Comparison of ENCODE assay signal across 23 mouse cellular contexts in the genomic region with DNA sequence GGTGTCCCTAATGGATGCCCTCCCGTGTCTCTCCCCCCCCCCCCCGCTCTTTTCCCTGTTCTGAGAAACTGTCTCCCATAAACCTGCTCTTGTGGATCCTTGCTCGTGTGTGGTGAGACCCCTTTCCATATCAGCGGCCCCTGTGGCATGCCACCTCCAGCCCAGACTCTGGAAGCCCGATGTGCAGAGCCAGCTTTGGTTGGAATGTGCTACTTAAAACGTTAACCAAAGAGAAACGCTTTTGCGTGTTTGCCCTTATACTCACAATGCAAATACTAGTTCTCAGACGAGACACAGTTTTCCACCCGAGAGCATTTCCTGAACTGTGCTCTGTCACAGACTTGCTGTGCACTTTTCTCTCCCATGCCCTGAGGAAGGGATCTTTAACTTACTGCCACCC. TPM values are rescaled to one million over a fixed set of nuclear protein-coding genes. Genes with fewer than 3 reads are reported as not detected.
DNase-seq lines count a peak whose midpoint lies in the region; ATAC-seq and TF ChIP-seq lines count a peak whose summit lies in the region.
"Had no signal": no experiment of that assay in that cellular context is flagged by ENCODE, and none has a peak within 500 bp of the region (broad histone marks: within the 10 kb centered on the region; RNA-seq: fewer than 3 reads in every experiment).

No protein-coding gene starts in this region.

- no peak overlapping the region for H3K9ac ChIP-seq in lung, embryonic 14.5 days
- H3K9ac ChIP-seq in lung, embryonic 15.5 days, result no peak overlapping the region
- no peak overlapping the region for H3K9ac ChIP-seq in lung, embryonic 16.5 days (ENCODE audit: low read length)
- H3K9ac ChIP-seq in lung, postnatal 0 days (replicated peaks; ENCODE audit: low read depth), result no peak overlapping the region

- H3K4me2 ChIP-seq in lung, embryonic 14.5 days, result no peak overlapping the region
- H3K4me2 ChIP-seq in lung, embryonic 15.5 days, result no peak overlapping the region
- no peak overlapping the region for H3K4me2 ChIP-seq in lung, embryonic 16.5 days (ENCODE audit: low read depth, low read length)
- H3K4me2 ChIP-seq in lung, postnatal 0 days (replicated peaks; ENCODE audit: low read depth, low read length), result no peak overlapping the region

- 0 out of 2 replicates have a peak, but pooled peaks cover 7% of the 10 kb centered on the region for H3K36me3 ChIP-seq in lung, embryonic 14.5 days (ENCODE audit: insufficient read depth)
- 0 out of 2 replicates have a peak, but pooled peaks cover 3% of the 10 kb centered on the region for H3K36me3 ChIP-seq in lung, embryonic 15.5 days
- H3K36me3 ChIP-seq in lung, embryonic 16.5 days (ENCODE audit: control insufficient read depth, insufficient read depth, low read length), result peaks cover 2% of the 10 kb centered on the region; the same call in 1 of the 2 replicates
- H3K36me3 ChIP-seq in lung, postnatal 0 days (ENCODE audit: insufficient read depth, low read length), result peaks cover 8% of the 10 kb centered on the region
- H3K36me3 ChIP-seq: G1E had no signal

- no peaks in the 10 kb centered on the region; the same call in 1 of the 2 replicates for H3K9me3 ChIP-seq in lung, embryonic 14.5 days (ENCODE audit: low read depth, low read length)
- H3K9me3 ChIP-seq in lung, embryonic 15.5 days, result no peaks in the 10 kb centered on the region; the same call in 1 of the 2 replicates
- H3K9me3 ChIP-seq in lung, embryonic 16.5 days (ENCODE audit: control insufficient read depth, low read length), result no peaks in the 10 kb centered on the region
- no peaks in the 10 kb centered on the region for H3K9me3 ChIP-seq in lung, postnatal 0 days (ENCODE audit: low read length)

- TF ChIP-seq EP300 in lung, postnatal 0 days (IDR thresholded peaks at IDR 0.05), result no peak

- TF ChIP-seq CTCF in lung, embryonic 14.5 days (IDR thresholded peaks at IDR 0.05; ENCODE audit: low read depth), result no peak
- no peak for TF ChIP-seq CTCF in lung, postnatal 0 days (IDR thresholded peaks at IDR 0.05)

- H3K4me1 ChIP-seq in lung, embryonic 14.5 days (ENCODE audit: insufficient read depth), result no peaks in the 10 kb centered on the region
- H3K4me1 ChIP-seq in lung, embryonic 15.5 days, result 0 out of 2 replicates have a peak, but pooled peaks cover 5% of the 10 kb centered on the region
- H3K4me1 ChIP-seq in lung, embryonic 16.5 days (replicated peaks; ENCODE audit: control insufficient read depth, insufficient read depth, low read length), result peaks cover 10% of the 10 kb centered on the region; the same call in 1 of the 2 replicates
- 0 out of 2 replicates have a peak, but pooled peaks cover 3% of the 10 kb centered on the region for H3K4me1 ChIP-seq in lung, postnatal 0 days (ENCODE audit: insufficient read depth, low read depth, low read length)

- peak overlapping the region; percentile 36; the same call in 1 of the 2 replicates for H3K27ac ChIP-seq in lung, embryonic 14.5 days (ENCODE audit: low read depth)
- peak overlapping the region; percentile 29; the same call in 1 of the 2 replicates for H3K27ac ChIP-seq in lung, embryonic 15.5 days
- H3K27ac ChIP-seq in lung, embryonic 16.5 days (ENCODE audit: low read length), result peak overlapping the region; percentile 61
- no peak overlapping the region for H3K27ac ChIP-seq in lung, postnatal 0 days (ENCODE audit: low read length)

- no peaks in the 10 kb centered on the region for H3K27me3 ChIP-seq in lung, embryonic 14.5 days (ENCODE audit: insufficient read depth, low read length)
- H3K27me3 ChIP-seq in lung, embryonic 15.5 days, result no peaks in the 10 kb centered on the region
- H3K27me3 ChIP-seq in lung, embryonic 16.5 days (ENCODE audit: control insufficient read depth, insufficient read depth, low read depth, low read length), result no peaks in the 10 kb centered on the region
- H3K27me3 ChIP-seq in lung, postnatal 0 days (replicated peaks; ENCODE audit: insufficient read depth, low read length), result no peaks in the 10 kb centered on the region
- H3K27me3 ChIP-seq: CH12.LX, Patski had no signal

- peak; percentile 65; the same call in 1 of the 2 replicates for ATAC-seq in lung, embryonic 14.5 days (ENCODE audit: insufficient read depth)
- ATAC-seq in lung, embryonic 15.5 days (ENCODE audit: borderline replicate concordance, extremely low read depth, low FRiP score, low TSS enrichment), result peak; percentile 39; the same call in 1 of the 2 replicates
- ATAC-seq in lung, embryonic 16.5 days (ENCODE audit: low read depth), result peak; percentile 52; the same call in 1 of the 2 replicates
- 0 out of 2 replicates have a peak, but pooled peaks have one; percentile 14 for ATAC-seq in lung, postnatal 0 days
- ATAC-seq: activated CD4-positive, CD25-positive, alpha-beta regulatory T cell, adult 4 months; CD4-positive, CD25-positive, alpha-beta regulatory T cell, adult 4 months; Patski had no signal

- 58% methylated on average over 10 of the region's 10 CpGs for WGBS in lung, embryonic 14.5 days
- WGBS in lung, embryonic 15.5 days, result 59% methylated on average over 10 of the region's 10 CpGs
- 52% methylated on average over 10 of the region's 10 CpGs for WGBS in lung, embryonic 16.5 days
- 46% methylated on average over 10 of the region's 10 CpGs for WGBS in lung, postnatal 0 days

- peak; percentile 21 for DNase-seq in lung, embryonic 14.5 days
- no peak for DNase-seq in lung, postnatal 14 days
- DNase-seq in lung, postnatal 4 days, result no peak
- DNase-seq in lung, postnatal 36 days, result no peak
- DNase-seq in lung, postnatal 0 days (ENCODE audit: low spot score), result no peak
- DNase-seq in lung, adult 18-20 months, result no peak
- DNase-seq: adrenal gland, adult 2 months; adrenal gland, adult 8-10 months; adrenal gland, postnatal 10 days; adrenal gland, postnatal 14 days; adrenal gland, postnatal 25 days; adrenal gland, postnatal 36 days; B cell, adult 2 months; cerebellum, adult 11 months; cerebellum, adult 11-12 months had no signal

- H3K4me3 ChIP-seq in lung, embryonic 14.5 days (ENCODE audit: low read depth, low read length), result no peak overlapping the region
- no peak overlapping the region for H3K4me3 ChIP-seq in lung, embryonic 15.5 days
- H3K4me3 ChIP-seq in lung, embryonic 16.5 days (ENCODE audit: low read length), result no peak overlapping the region
- no peak overlapping the region for H3K4me3 ChIP-seq in lung, postnatal 0 days (ENCODE audit: low read depth, low read length)

RNA-seq across cellular contexts. Expression of gene Cyb5r2, which starts 27.2 kb away (rescaled TPM):
- 0.14 and 0.18 TPM in 2 replicates for polyA plus RNA-seq in lung, embryonic 14.5 days (2014; fragmentation: Nextera tagmentation; extraction: Ambion mirVana)
- polyA plus RNA-seq in lung, embryonic 15.5 days (2015; fragmentation: Nextera tagmentation; extraction: Ambion mirVana), result 0.20 and 0.21 TPM in 2 replicates
- polyA plus RNA-seq in lung, embryonic 16.5 days (2015; fragmentation: Nextera tagmentation; extraction: Ambion mirVana), result 0.08 and 0.28 TPM in 2 replicates
- 0.07 and 0.12 TPM in 2 replicates for polyA plus RNA-seq in lung, postnatal 0 days (2015; fragmentation: Nextera tagmentation; extraction: Ambion mirVana)
- polyA plus RNA-seq: activated CD4-positive, CD25-positive, alpha-beta regulatory T cell, adult 4 months; adrenal gland, adult 2 months; C2C12; CD4-positive, CD25-positive, alpha-beta regulatory T cell, adult 4 months; G1E; Patski had no signal

Comparison
In these comparisons a context has a peak if more than half of its experiments do, and no peak if none do; other contexts are left out.
1. ATAC-seq: peak in every context shown above with its lines; median percentile 65 in lung, embryonic 14.5 days; 52 in lung, embryonic 16.5 days; 39 in lung, embryonic 15.5 days; 14 in lung, postnatal 0 days.